Mouse (Mus musculus) hindbrain, embryonic 15.5 days (tissue): ENCODE measurements around the gene Camk1g. TPM values are rescaled to one million over a fixed set of nuclear protein-coding genes. Genes with fewer than 3 reads are reported as not detected.

Source experiments
- ATAC-seq: fragments of 200-750 bp; cut with Nextera tagmentation; 2 replicates; pipeline ENCODE4 v1.8.0; 2017; ENCODE audit warnings: low read depth, moderate number of reproducible peaks, moderate TSS enrichment; ENCODE audit not compliant: low FRiP score
- H3K27ac ChIP-seq: fragments of 300-500 bp; sonication (generic); replicated peaks from 2 replicates; pipeline ENCODE4 v1.5.1; 2015; ENCODE audit warnings: mild to moderate bottlenecking, inconsistent platforms
- H3K27me3 ChIP-seq: fragments of 300-500 bp; sonication (generic); 2 replicates; pipeline ENCODE4 v1.6.1; 2015; ENCODE audit warnings: control low read depth, inconsistent platforms
- H3K36me3 ChIP-seq: fragments of 300-500 bp; sonication (generic); 2 replicates; pipeline ENCODE4 v1.6.1; 2015; ENCODE audit warnings: control low read depth, inconsistent platforms
- H3K4me1 ChIP-seq: fragments of 300-500 bp; sonication (generic); replicated peaks from 2 replicates; pipeline ENCODE4 v1.6.1; 2015; ENCODE audit warnings: control low read depth, inconsistent platforms
- H3K4me2 ChIP-seq: fragments of 300-500 bp; sonication (generic); 2 replicates; pipeline ENCODE4 v1.6.1; 2015; ENCODE audit warnings: moderate library complexity, mild to moderate bottlenecking, inconsistent platforms
- H3K4me3 ChIP-seq: fragments of 300-500 bp; sonication (generic); 2 replicates; pipeline ENCODE4 v1.5.1; 2015; ENCODE audit warnings: mild to moderate bottlenecking, inconsistent platforms
- H3K9ac ChIP-seq: fragments of 300-500 bp; sonication (generic); 2 replicates; pipeline ENCODE4 v1.6.1; 2015; ENCODE audit warnings: inconsistent platforms
- H3K9me3 ChIP-seq: fragments of 300-500 bp; sonication (generic); 2 replicates; pipeline ENCODE4 v1.6.1; 2016; ENCODE audit warnings: control low read depth, inconsistent platforms
- WGBS: fragments of 180-500 bp; shearing (Covaris S2); methylation state at CpG from one replicate; pipeline ENCODE4 v1.1.7; 2015; 5-methylcytosine and 5-hydroxymethylcytosine counted together
- polyA plus RNA-seq: library from polyadenylated mRNA; unstranded; fragments of >200 nt; fragmentation: Nextera tagmentation; extraction: Ambion mirVana; gene quantifications from 2 replicates; pipeline ENCODE4 v1.2.1, GENCODE M21; 2015

Camk1g gene
- polyA plus RNA-seq, 1 experiment from 2014 or later: 40.5 TPM

DNA sequence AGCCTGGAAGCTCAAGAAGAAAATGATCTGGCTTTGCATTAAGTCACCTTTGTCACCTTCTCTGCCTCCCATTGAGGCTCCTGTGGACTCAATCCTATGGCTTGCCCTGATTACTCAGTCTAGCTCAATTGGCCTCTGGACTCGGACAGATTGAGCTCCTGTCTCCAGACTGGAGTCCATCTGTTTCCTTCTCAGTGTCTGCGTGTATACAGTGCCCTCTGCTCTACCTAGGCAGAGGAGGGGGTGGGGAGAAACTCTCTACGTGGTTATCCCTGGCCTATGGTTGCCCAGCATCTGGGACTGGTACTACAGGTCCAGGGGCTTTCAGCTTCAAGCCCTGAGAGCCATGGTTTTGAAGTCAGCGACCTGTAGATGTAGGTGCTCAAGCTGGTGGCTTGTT, 26.2 kb downstream of the Camk1g start:
- Histone ChIP-seq H3K9me3 (no peaks in the 10 kb centered on the region), H3K4me1 (peaks cover 2% of the 10 kb centered on the region), H3K4me3 (no peak overlapping the region), H3K27me3 (no peaks in the 10 kb centered on the region), H3K36me3 (peaks cover 8% of the 10 kb centered on the region), H3K9ac (no peak overlapping the region), H3K4me2 (no peak overlapping the region), H3K27ac (no peak overlapping the region)
- no peak for ATAC-seq
- 74% methylated on average over 4 of the region's 4 CpGs for WGBS

DNA sequence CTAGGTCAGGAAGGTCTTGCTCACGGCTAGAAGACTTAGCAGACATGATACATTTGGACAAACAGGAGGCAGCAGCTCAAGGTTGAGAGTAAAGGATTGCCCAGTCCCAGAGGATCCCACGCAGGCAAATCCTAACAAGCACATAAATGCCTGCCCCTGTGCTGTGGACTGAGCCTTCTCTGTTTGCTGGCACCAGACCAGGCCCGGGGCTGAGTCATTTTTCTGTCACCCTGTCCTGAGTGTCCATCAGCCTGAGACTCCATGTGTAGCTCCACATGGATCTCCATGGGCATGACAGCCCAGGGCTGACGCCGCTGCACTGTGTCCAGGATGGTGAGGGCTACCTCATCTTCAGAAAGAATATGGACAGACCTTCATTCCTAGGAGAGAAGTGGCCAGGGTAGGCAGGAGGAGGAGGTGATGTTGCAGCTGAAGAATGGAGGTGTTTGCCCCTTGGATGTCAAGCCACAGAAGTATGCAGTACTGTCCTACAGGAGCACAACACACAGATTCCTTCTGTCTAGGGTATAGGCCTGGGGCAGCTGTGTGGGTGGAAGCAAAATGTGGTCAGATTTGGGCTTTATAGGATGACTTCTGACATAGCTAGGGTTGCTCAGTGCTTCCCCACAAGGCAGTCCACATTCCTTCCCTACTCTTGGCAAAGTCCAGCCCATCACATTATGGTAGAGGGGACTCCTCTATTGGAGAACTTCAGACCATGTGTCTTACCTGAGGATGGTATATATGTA, 27.7 kb downstream of the Camk1g start:
- H3K9me3 ChIP-seq: no peaks in the 10 kb centered on the region
- no peak for ATAC-seq
- H3K36me3 ChIP-seq: peaks cover 8% of the 10 kb centered on the region
- H3K27ac ChIP-seq: no peak overlapping the region
- peaks cover 16% of the 10 kb centered on the region for H3K4me1 ChIP-seq
- no peaks in the 10 kb centered on the region for H3K27me3 ChIP-seq
- H3K4me3 ChIP-seq: no peak overlapping the region
- no peak overlapping the region for H3K4me2 ChIP-seq
- 91% methylated on average over 5 of the region's 5 CpGs for WGBS
- no peak overlapping the region for H3K9ac ChIP-seq

- H3K9me3 ChIP-seq: no peaks in the 10 kb centered on the region
- no peak overlapping the region for H3K4me2 ChIP-seq
- no peak overlapping the region for H3K9ac ChIP-seq
- WGBS: 75% methylated on average over 9 of the region's 9 CpGs
- H3K4me1 ChIP-seq: peaks cover 31% of the 10 kb centered on the region
- peak overlapping the region; percentile 53; the same call in 1 of the 2 replicates for H3K27ac ChIP-seq
- 0 out of 2 replicates have a peak, but pooled peaks have one; percentile 38 for ATAC-seq
- H3K36me3 ChIP-seq: no peaks in the 10 kb centered on the region
- H3K27me3 ChIP-seq: no peaks in the 10 kb centered on the region
- H3K4me3 ChIP-seq: no peak overlapping the region
These were observed 31.6 kb downstream of the Camk1g start for GRCm38 (mm10) chr1:193338363-193338995.

- Histone ChIP-seq H3K36me3 (no peaks in the 10 kb centered on the region), H3K27me3 (no peaks in the 10 kb centered on the region), H3K4me2 (no peak overlapping the region), H3K9ac (no peak overlapping the region), H3K4me1 (peaks cover 31% of the 10 kb centered on the region), H3K9me3 (no peaks in the 10 kb centered on the region), H3K27ac (no peak overlapping the region), H3K4me3 (no peak overlapping the region)
- 62% methylated on average over 4 of the region's 4 CpGs for WGBS
- ATAC-seq: no peak
These were observed 32.2 kb downstream of the Camk1g start for GRCm38 (mm10) chr1:193337787-193338310.

- H3K9ac ChIP-seq: no peak overlapping the region
- H3K4me1 ChIP-seq: peaks cover 31% of the 10 kb centered on the region
- no peaks in the 10 kb centered on the region for H3K27me3 ChIP-seq
- 89% methylated on average over 9 of the region's 9 CpGs for WGBS
- no peak overlapping the region for H3K4me3 ChIP-seq
- H3K9me3 ChIP-seq: no peaks in the 10 kb centered on the region
- no peaks in the 10 kb centered on the region for H3K36me3 ChIP-seq
- no peak overlapping the region for H3K27ac ChIP-seq
- 0 out of 2 replicates have a peak, but pooled peaks have one; percentile 11 for ATAC-seq
- H3K4me2 ChIP-seq: no peak overlapping the region
These were observed 33.1 kb downstream of the Camk1g start for GRCm38 (mm10) chr1:193337018-193337321.

GRCm38 (mm10) chr1:193336122-193337017, 33.7 kb downstream of the Camk1g start:
- Histone ChIP-seq H3K9me3 (no peaks in the 10 kb centered on the region), H3K9ac (no peak overlapping the region), H3K27me3 (no peaks in the 10 kb centered on the region), H3K4me1 (peaks cover 31% of the 10 kb centered on the region), H3K36me3 (no peaks in the 10 kb centered on the region), H3K4me3 (no peak overlapping the region), H3K27ac (no peak overlapping the region), H3K4me2 (no peak overlapping the region)
- no peak for ATAC-seq
- 76% methylated on average over 7 of the region's 7 CpGs for WGBS

DNA sequence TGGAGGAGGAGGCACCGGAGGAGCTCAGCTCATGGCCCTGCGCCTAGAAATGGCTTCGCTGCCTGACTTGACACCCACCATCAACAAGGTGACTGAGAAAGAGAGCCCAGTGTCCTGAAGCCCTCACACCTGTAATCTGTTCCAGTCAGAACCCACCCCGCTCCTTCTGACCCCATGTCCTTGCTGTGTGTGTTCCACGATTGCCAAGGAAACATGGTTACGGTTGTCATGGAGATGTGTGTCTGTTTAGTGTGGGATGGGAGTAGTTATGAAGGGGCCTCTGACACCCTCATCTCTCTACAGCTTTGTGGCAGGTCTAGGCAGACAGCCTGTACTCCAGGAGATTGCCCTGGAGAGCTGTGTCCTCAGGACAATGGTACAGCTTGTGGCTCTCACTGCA, 35.6 kb downstream of the Camk1g start:
- ATAC-seq: no peak
- WGBS: 64% methylated on average over 6 of the region's 6 CpGs
- H3K4me1 ChIP-seq: peaks cover 36% of the 10 kb centered on the region
- no peak overlapping the region for H3K4me2 ChIP-seq
- no peak overlapping the region for H3K9ac ChIP-seq
- no peaks in the 10 kb centered on the region for H3K27me3 ChIP-seq
- H3K36me3 ChIP-seq: no peaks in the 10 kb centered on the region
- no peaks in the 10 kb centered on the region for H3K9me3 ChIP-seq
- H3K27ac ChIP-seq: no peak overlapping the region
- no peak overlapping the region for H3K4me3 ChIP-seq

DNA sequence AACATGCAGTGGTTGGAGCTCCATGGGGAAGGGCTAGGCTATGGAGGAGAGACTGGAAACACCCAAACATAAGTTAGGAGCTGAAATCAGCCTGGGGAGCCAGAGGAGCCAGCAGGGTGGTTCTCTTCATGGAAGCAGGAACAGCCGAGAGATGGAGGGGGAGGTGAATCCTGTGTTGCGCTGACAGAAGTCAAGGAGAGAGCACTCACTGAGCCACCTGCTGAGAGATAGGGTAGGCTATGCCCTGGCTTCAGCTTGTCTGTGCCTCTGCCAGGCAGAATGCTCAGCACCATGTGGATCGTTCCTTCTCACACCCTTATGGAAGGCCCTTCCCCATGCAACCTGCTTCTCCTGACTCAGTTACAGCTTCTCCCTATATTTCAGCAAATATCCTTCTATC, 36.3 kb downstream of the Camk1g start:
- Histone ChIP-seq H3K9ac (no peak overlapping the region), H3K27me3 (no peaks in the 10 kb centered on the region), H3K4me3 (no peak overlapping the region)

GRCm38 (mm10) chr1:193332671-193333070, 37.4 kb downstream of the Camk1g start:
- Histone ChIP-seq H3K27ac (no peak overlapping the region), H3K4me3 (no peak overlapping the region), H3K4me2 (no peak overlapping the region), H3K9me3 (no peaks in the 10 kb centered on the region), H3K36me3 (no peaks in the 10 kb centered on the region), H3K4me1 (peaks cover 22% of the 10 kb centered on the region), H3K9ac (no peak overlapping the region), H3K27me3 (no peaks in the 10 kb centered on the region)
- WGBS: 88% methylated on average over 1 of the region's 1 CpGs
- no peak for ATAC-seq

More for the DNA sequence above, 36.3 kb downstream of the Camk1g start:
- H3K4me1 ChIP-seq: peaks cover 33% of the 10 kb centered on the region
- 84% methylated on average over 3 of the region's 3 CpGs for WGBS
- no peak overlapping the region for H3K4me2 ChIP-seq
- no peak overlapping the region for H3K27ac ChIP-seq
- H3K36me3 ChIP-seq: no peaks in the 10 kb centered on the region
- no peaks in the 10 kb centered on the region for H3K9me3 ChIP-seq
- ATAC-seq: no peak

- Histone ChIP-seq H3K27me3 (no peaks in the 10 kb centered on the region), H3K4me2 (no peak overlapping the region), H3K36me3 (no peaks in the 10 kb centered on the region), H3K27ac (no peak overlapping the region), H3K9ac (no peak overlapping the region), H3K4me1 (peaks cover 17% of the 10 kb centered on the region), H3K9me3 (no peaks in the 10 kb centered on the region), H3K4me3 (no peak overlapping the region)
- WGBS: 87% methylated on average over 13 of the region's 13 CpGs
- ATAC-seq: no peak
These were observed 38.1 kb downstream of the Camk1g start for GRCm38 (mm10) chr1:193332018-193332417.

- ATAC-seq: no peak; the same call in 1 of the 2 replicates
- Histone ChIP-seq H3K9me3 (no peaks in the 10 kb centered on the region), H3K36me3 (no peaks in the 10 kb centered on the region), H3K4me3 (no peak overlapping the region), H3K27ac (no peak overlapping the region), H3K9ac (no peak overlapping the region), H3K4me1 (peaks cover 17% of the 10 kb centered on the region), H3K4me2 (no peak overlapping the region), H3K27me3 (no peaks in the 10 kb centered on the region)
- WGBS: 76% methylated on average over 7 of the region's 7 CpGs
These were observed 39.5 kb downstream of the Camk1g start for GRCm38 (mm10) chr1:193330626-193331025.

GRCm38 (mm10) chr1:193330172-193330571, 39.9 kb downstream of the Camk1g start:
- H3K4me2 ChIP-seq: no peak overlapping the region
- H3K36me3 ChIP-seq: no peaks in the 10 kb centered on the region
- no peak overlapping the region for H3K9ac ChIP-seq
- no peak overlapping the region for H3K27ac ChIP-seq
- 33% methylated on average over 10 of the region's 10 CpGs for WGBS
- peak; percentile 88 for ATAC-seq
- H3K27me3 ChIP-seq: no peaks in the 10 kb centered on the region
- no peak overlapping the region for H3K4me3 ChIP-seq
- peaks cover 15% of the 10 kb centered on the region for H3K4me1 ChIP-seq
- no peaks in the 10 kb centered on the region for H3K9me3 ChIP-seq
